Mouse (Mus musculus): ENCODE data around the gene Mmp7. TPM values are rescaled to one million over a fixed set of nuclear protein-coding genes. Genes with fewer than 3 reads are reported as not detected.

The Mmp7 gene
- polyA plus RNA-seq, 1 experiment from 2014 or later: not detected

GRCm38 (mm10) chr9:7686024-7686423 lies 5.9 kb upstream of the Mmp7 start:
- Histone ChIP-seq H3K4me1 (replicated peaks) (no peaks in the 10 kb centered on the region), H3K4me3 (replicated peaks) (no peak overlapping the region), H3K9ac (no peak overlapping the region), H3K36me3 (no peaks in the 10 kb centered on the region), H3K4me2 (no peak overlapping the region), H3K27me3 (no peaks in the 10 kb centered on the region), H3K9me3 (replicated peaks) (no peaks in the 10 kb centered on the region), H3K27ac (no peak overlapping the region)
- WGBS (ENCODE audit: insufficient replicate concordance): 29% methylated on average over 2 of the region's 2 CpGs
- ATAC-seq (ENCODE audit: low read depth) (no peak), DNase-seq (no peak)

- DNase-seq: no peak
- no peaks in the 10 kb centered on the region for H3K9me3 ChIP-seq (replicated peaks)
- 35% methylated on average over 6 of the region's 6 CpGs for WGBS (ENCODE audit: insufficient replicate concordance)
- H3K4me3 ChIP-seq (replicated peaks): no peak overlapping the region
- H3K27ac ChIP-seq: no peak overlapping the region
- no peak overlapping the region for H3K4me2 ChIP-seq
- ATAC-seq (ENCODE audit: low read depth): no peak
- H3K4me1 ChIP-seq (replicated peaks): no peaks in the 10 kb centered on the region
- no peaks in the 10 kb centered on the region for H3K27me3 ChIP-seq
- H3K9ac ChIP-seq: no peak overlapping the region
- no peaks in the 10 kb centered on the region for H3K36me3 ChIP-seq
Observed at GRCm38 (mm10) chr9:7689799-7690198, 2.1 kb upstream of the Mmp7 start.

DNA sequence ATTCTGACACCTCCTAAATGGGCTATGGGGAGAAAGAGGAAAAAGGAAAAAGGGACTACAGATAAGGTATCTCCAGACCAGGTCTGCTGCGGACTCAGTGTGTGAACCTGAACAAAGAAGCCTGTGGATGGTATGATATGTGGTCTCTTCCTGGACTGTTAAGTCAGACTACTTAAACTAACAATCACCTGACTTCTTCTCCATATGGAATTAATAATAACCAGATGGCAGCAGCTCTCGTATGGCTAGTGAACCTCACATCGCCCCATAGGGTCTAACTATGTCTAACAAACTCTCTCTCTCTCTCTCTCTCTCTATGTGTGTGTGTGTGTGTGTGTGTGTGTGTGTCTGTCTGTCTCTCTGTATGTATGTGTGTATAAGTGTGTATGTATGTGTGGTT lies 2.1 kb downstream of the Mmp7 start:
- DNase-seq (no peak), ATAC-seq (ENCODE audit: low read depth) (no peak)
- Histone ChIP-seq H3K4me2 (no peak overlapping the region), H3K4me3 (replicated peaks) (no peak overlapping the region), H3K27ac (no peak overlapping the region), H3K36me3 (no peaks in the 10 kb centered on the region), H3K4me1 (replicated peaks) (no peaks in the 10 kb centered on the region), H3K9ac (no peak overlapping the region), H3K9me3 (replicated peaks) (no peaks in the 10 kb centered on the region), H3K27me3 (no peaks in the 10 kb centered on the region)
- WGBS (ENCODE audit: insufficient replicate concordance): 67% methylated on average over 3 of the region's 3 CpGs

DNA sequence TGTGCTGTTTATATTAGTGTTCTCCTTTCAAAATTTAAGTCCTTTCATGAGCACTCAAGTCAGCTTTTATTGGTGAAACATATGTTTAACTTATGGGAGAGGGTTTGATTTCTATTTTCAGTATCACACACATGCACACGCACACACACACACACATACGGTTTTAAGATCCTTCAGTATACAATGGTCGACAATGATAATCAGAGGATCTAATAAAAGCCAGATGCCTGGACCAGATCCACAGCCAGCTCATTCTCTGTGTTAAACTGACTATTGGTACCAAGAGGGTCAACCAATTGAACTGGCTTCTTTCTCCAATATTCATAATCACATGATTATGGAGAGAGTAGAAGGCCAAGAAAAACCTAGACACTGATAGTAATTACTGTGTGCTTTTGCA lies 3.8 kb downstream of the Mmp7 start:
- H3K9me3 ChIP-seq (replicated peaks): no peaks in the 10 kb centered on the region
- no peaks in the 10 kb centered on the region for H3K4me1 ChIP-seq (replicated peaks)
- H3K4me2 ChIP-seq: no peak overlapping the region
- DNase-seq: no peak
- no peak overlapping the region for H3K9ac ChIP-seq
- ATAC-seq (ENCODE audit: low read depth): no peak
- no peaks in the 10 kb centered on the region for H3K27me3 ChIP-seq
- 67% methylated on average over 3 of the region's 3 CpGs for WGBS (ENCODE audit: insufficient replicate concordance)
- no peaks in the 10 kb centered on the region for H3K36me3 ChIP-seq
- H3K4me3 ChIP-seq (replicated peaks): no peak overlapping the region
- no peak overlapping the region for H3K27ac ChIP-seq

DNA sequence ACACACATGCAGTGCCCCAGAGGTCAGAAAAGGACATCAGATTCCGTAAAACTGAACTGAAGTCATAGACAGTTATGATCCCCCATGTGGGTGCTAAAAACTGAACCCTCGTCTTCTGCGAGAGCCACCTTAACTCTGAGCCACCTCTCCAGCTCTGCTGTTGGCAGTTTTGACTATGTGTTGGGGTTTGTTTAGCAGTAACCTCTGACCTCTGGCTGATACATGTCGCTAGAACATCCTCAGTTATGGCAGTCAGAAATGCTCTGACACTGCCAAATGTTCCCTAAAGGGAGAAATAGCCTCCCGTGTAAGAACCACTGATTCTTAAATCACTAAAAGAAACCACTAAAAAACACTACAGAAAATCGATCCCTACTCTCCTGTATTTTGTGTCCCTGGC lies 16.8 kb downstream of the Mmp7 start:
- Histone ChIP-seq H3K4me3 (replicated peaks) (no peak overlapping the region), H3K27me3 (no peaks in the 10 kb centered on the region), H3K9ac (no peak overlapping the region), H3K4me1 (replicated peaks) (no peaks in the 10 kb centered on the region), H3K4me2 (no peak overlapping the region), H3K36me3 (no peaks in the 10 kb centered on the region), H3K27ac (no peak overlapping the region), H3K9me3 (replicated peaks) (no peaks in the 10 kb centered on the region)
- no peak for DNase-seq
- ATAC-seq (ENCODE audit: low read depth): no peak
- WGBS (ENCODE audit: insufficient replicate concordance): 55% methylated on average over 6 of the region's 6 CpGs

GRCm38 (mm10) chr9:7711196-7711595 lies 19.3 kb downstream of the Mmp7 start:
- H3K36me3 ChIP-seq: no peaks in the 10 kb centered on the region
- no peaks in the 10 kb centered on the region for H3K27me3 ChIP-seq
- no peak for DNase-seq
- no peak overlapping the region for H3K27ac ChIP-seq
- H3K9me3 ChIP-seq (replicated peaks): no peaks in the 10 kb centered on the region
- no peak for ATAC-seq (ENCODE audit: low read depth)
- no peak overlapping the region for H3K9ac ChIP-seq
- no peak overlapping the region for H3K4me2 ChIP-seq
- H3K4me1 ChIP-seq (replicated peaks): no peaks in the 10 kb centered on the region
- no peak overlapping the region for H3K4me3 ChIP-seq (replicated peaks)
- 58% methylated on average over 4 of the region's 4 CpGs for WGBS (ENCODE audit: insufficient replicate concordance)

GRCm38 (mm10) chr9:7714062-7714907 lies 22.4 kb downstream of the Mmp7 start:
- Histone ChIP-seq H3K4me1 (replicated peaks) (no peaks in the 10 kb centered on the region), H3K4me2 (no peak overlapping the region), H3K4me3 (replicated peaks) (no peak overlapping the region), H3K9me3 (replicated peaks) (no peaks in the 10 kb centered on the region), H3K9ac (no peak overlapping the region), H3K36me3 (no peaks in the 10 kb centered on the region), H3K27ac (no peak overlapping the region), H3K27me3 (no peaks in the 10 kb centered on the region)
- 17% methylated on average over 4 of the region's 4 CpGs for WGBS (ENCODE audit: insufficient replicate concordance)
- DNase-seq (peak; percentile 6), ATAC-seq (ENCODE audit: low read depth) (no peak)

DNA sequence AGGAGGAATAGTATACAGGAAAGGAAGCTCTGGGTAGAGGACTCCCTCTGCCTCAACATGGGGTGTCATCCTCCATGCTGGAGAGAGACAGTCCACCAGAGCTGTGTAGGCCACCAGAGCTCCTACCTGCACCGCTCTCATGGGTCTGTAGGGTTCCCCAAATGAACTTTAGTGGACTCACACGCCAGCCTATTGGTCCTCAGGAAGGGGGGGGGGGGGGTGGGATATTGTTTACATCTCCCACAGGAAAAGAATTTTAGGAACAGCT lies 23.0 kb downstream of the Mmp7 start:
- Histone ChIP-seq H3K9ac (no peak overlapping the region), H3K36me3 (no peaks in the 10 kb centered on the region), H3K4me1 (replicated peaks) (no peaks in the 10 kb centered on the region), H3K27ac (no peak overlapping the region), H3K4me3 (replicated peaks) (no peak overlapping the region), H3K9me3 (replicated peaks) (no peaks in the 10 kb centered on the region), H3K4me2 (no peak overlapping the region), H3K27me3 (no peaks in the 10 kb centered on the region)
- ATAC-seq (ENCODE audit: low read depth) (no peak), DNase-seq (no peak)
- 100% methylated on average over 1 of the region's 2 CpGs for whole genome bisulfite sequencing (ENCODE audit: insufficient replicate concordance)

DNA sequence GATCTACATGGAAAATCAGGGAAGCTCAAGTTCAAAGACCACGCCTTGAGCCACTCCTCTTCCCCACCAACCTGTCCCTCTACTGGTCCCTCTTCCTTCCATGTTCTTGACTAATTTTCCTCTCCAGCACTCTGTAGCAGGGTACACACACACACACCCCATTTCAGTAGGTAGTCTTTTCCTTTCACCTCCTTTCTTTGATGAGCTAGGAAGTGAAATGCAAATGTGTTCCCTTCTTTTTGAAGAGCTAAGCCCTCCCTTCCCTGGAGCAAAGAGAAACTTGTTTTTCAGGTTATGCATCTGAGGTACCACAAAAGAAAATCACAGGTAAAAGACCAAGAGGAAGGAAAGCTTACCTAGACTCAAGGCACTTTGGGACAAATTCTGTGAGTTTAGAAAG lies 29.7 kb downstream of the Mmp7 start:
- no peaks in the 10 kb centered on the region for H3K27me3 ChIP-seq
- H3K27ac ChIP-seq: no peak overlapping the region
- no peaks in the 10 kb centered on the region for H3K4me1 ChIP-seq (replicated peaks)
- ATAC-seq (ENCODE audit: low read depth) (no peak), DNase-seq (no peak)
- H3K9me3 ChIP-seq (replicated peaks): no peaks in the 10 kb centered on the region
- no peak overlapping the region for H3K9ac ChIP-seq
- 63% methylated on average over 1 of the region's 1 CpGs for WGBS (ENCODE audit: insufficient replicate concordance)
- no peak overlapping the region for H3K4me3 ChIP-seq (replicated peaks)
- H3K4me2 ChIP-seq: no peak overlapping the region
- H3K36me3 ChIP-seq: no peaks in the 10 kb centered on the region

DNA sequence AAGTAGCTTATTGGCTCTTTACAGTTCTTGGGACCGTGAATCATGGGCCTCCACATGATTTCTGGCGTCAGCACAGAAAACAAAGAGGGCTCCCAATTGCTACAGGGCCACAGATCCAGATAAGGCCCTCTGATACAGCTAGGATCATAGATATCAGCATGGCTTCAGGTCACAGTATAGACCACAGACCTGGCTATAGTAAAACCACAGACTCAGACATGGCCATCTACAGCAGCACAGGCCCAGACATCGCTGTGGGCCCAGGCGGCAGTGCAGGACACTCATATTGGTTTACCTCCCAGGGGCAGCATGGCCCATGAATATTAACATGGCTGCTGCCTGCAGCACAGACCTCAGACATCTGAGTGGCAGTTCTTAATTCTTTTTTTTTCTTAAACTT lies 37.1 kb downstream of the Mmp7 start:
- H3K27me3 ChIP-seq: no peaks in the 10 kb centered on the region
- no peak overlapping the region for H3K27ac ChIP-seq
- H3K9me3 ChIP-seq (replicated peaks): no peaks in the 10 kb centered on the region
- no peak overlapping the region for H3K9ac ChIP-seq
- no peak overlapping the region for H3K4me2 ChIP-seq
- 28% methylated on average over 4 of the region's 4 CpGs for WGBS (ENCODE audit: insufficient replicate concordance)
- DNase-seq (no peak), ATAC-seq (ENCODE audit: low read depth) (no peak)
- H3K4me1 ChIP-seq (replicated peaks): no peaks in the 10 kb centered on the region
- no peaks in the 10 kb centered on the region for H3K36me3 ChIP-seq
- H3K4me3 ChIP-seq (replicated peaks): no peak overlapping the region

DNA sequence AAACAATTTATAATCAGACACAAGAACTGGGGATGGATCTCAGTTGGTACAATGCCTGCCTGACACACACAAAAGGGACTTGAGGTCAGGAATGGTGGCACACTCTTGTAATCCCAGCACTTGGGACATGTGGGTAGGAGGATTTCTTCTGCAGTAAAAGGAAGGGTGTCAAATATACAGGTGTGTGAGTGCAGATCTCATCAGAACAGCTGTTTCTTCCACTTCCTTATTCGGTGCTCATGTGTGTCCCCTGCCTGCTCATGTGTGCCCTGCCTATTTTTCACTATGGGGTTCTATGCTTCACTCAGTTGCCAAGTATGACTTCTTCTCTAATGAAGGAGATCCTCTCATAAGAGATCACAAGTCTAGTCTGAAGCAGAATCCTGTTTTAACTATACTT lies 50.8 kb downstream of the Mmp7 start:
- no peak overlapping the region for H3K4me2 ChIP-seq
- H3K27ac ChIP-seq: no peak overlapping the region
- DNase-seq: no peak
- no peaks in the 10 kb centered on the region for H3K9me3 ChIP-seq (replicated peaks)
- H3K4me3 ChIP-seq (replicated peaks): no peak overlapping the region
- H3K4me1 ChIP-seq (replicated peaks): no peaks in the 10 kb centered on the region
- 40% methylated on average over 1 of the region's 1 CpGs for WGBS (ENCODE audit: insufficient replicate concordance)
- H3K36me3 ChIP-seq: no peaks in the 10 kb centered on the region
- no peaks in the 10 kb centered on the region for H3K27me3 ChIP-seq
- H3K9ac ChIP-seq: no peak overlapping the region
- no peak for ATAC-seq (ENCODE audit: low read depth)

DNA sequence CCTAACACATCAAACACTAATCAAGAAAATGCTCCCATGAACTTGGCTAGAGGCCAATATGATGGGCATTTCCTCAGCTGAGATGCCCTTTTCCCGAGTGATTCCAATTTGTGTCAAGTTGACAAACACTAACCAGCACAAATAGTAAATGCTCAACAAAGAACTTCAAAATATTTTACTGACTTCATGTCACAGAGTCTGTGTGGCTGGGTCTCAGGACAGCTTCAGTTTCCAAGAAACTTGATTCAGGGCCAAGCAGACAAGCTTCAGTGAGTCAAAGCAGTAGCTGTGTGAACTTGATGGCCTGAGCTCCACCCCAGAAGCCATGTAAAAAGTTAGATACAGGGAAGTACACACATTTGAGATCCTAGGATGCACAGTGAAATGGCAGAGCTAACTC lies 52.3 kb downstream of the Mmp7 start:
- H3K4me3 ChIP-seq (replicated peaks): no peak overlapping the region
- no peaks in the 10 kb centered on the region for H3K36me3 ChIP-seq
- no peaks in the 10 kb centered on the region for H3K4me1 ChIP-seq (replicated peaks)
- 49% methylated on average over 1 of the region's 1 CpGs for WGBS (ENCODE audit: insufficient replicate concordance)
- DNase-seq: no peak
- no peak overlapping the region for H3K4me2 ChIP-seq
- ATAC-seq (ENCODE audit: low read depth): no peak
- no peaks in the 10 kb centered on the region for H3K9me3 ChIP-seq (replicated peaks)
- H3K9ac ChIP-seq: no peak overlapping the region
- no peaks in the 10 kb centered on the region for H3K27me3 ChIP-seq
- no peak overlapping the region for H3K27ac ChIP-seq

All from liver, embryonic 13.5 days (tissue).